In the genomic region with DNA sequence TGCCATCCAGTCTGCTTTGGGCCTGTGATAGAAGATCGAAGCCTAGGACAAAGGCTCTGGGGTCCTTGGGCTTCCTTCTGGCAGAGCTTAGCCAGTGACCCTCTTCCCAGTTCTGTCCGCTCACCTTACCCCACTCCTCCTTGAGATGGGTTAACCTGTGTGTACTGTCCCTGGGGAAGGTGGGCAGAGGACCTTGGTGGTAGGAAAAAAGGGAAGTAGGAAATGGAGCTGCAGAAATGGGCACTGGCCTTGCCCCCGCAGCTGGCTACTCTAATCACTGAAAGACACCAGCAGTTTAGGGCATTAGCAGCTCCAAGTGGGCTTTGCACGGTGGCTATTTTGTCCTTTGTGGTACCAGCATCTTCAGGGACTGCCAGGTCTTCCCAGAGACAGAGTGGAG, we compare ENCODE assay signal across 9 mouse cellular contexts. TPM values are rescaled to one million over a fixed set of nuclear protein-coding genes. Genes with fewer than 3 reads are reported as not detected.
DNase-seq lines count a peak whose midpoint lies in the region; ATAC-seq and TF ChIP-seq lines count a peak whose summit lies in the region.
"Had no signal": no experiment of that assay in that cellular context is flagged by ENCODE, and none has a peak within 500 bp of the region (broad histone marks: within the 10 kb centered on the region; RNA-seq: fewer than 3 reads in every experiment).

No protein-coding gene starts in this region.

- TF ChIP-seq POLR2A in spleen, adult 2 months (IDR thresholded peaks at IDR 0.05; ENCODE audit: low read depth, low read length), result no peak

- no peak for TF ChIP-seq CTCF in heart, postnatal 0 days (IDR thresholded peaks at IDR 0.05; ENCODE audit: low read depth)
- TF ChIP-seq CTCF in spleen, adult 2 months (IDR thresholded peaks at IDR 0.05; ENCODE audit: extremely low read depth, insufficient read depth, insufficient read length, insufficient replicate concordance), result no peak

- H3K4me2 ChIP-seq in heart, postnatal 0 days (ENCODE audit: low read depth, low read length), result no peak overlapping the region
- H3K4me2 ChIP-seq: neural tube, embryonic 12.5 days had no signal

- H3K36me3 ChIP-seq in heart, postnatal 0 days (replicated peaks; ENCODE audit: control insufficient read depth, insufficient read depth, low read length), result peaks cover 27% of the 10 kb centered on the region
- peaks cover 16% of the 10 kb centered on the region for H3K36me3 ChIP-seq in spleen, adult 2 months (ENCODE audit: control insufficient read depth, insufficient read depth, low read length)
- peaks cover 19% of the 10 kb centered on the region for H3K36me3 ChIP-seq in limb, embryonic 10.5 days

- H3K4me1 ChIP-seq in heart, postnatal 0 days (ENCODE audit: control insufficient read depth, insufficient read depth), result no peaks in the 10 kb centered on the region
- H3K4me1 ChIP-seq in spleen, adult 2 months (ENCODE audit: control insufficient read depth, insufficient read depth, insufficient read length), result peaks cover 36% of the 10 kb centered on the region
- peaks cover 39% of the 10 kb centered on the region for H3K4me1 ChIP-seq in limb, embryonic 10.5 days

- no peak for ATAC-seq in heart, postnatal 0 days (ENCODE audit: insufficient read depth, low read depth)
- ATAC-seq in megakaryocyte-erythroid progenitor cell, adult 5-6 weeks (replicated peaks; ENCODE audit: low FRiP score, low TSS enrichment, poor library complexity, severe bottlenecking), result no peak

- H3K9ac ChIP-seq in heart, postnatal 0 days (replicated peaks; ENCODE audit: low read depth, low read length), result no peak overlapping the region
- H3K9ac ChIP-seq: neural tube, embryonic 12.5 days had no signal

- H3K9me3 ChIP-seq in heart, postnatal 0 days (replicated peaks; ENCODE audit: control insufficient read depth, low read length), result no peaks in the 10 kb centered on the region
- no peaks in the 10 kb centered on the region for H3K9me3 ChIP-seq in limb, embryonic 10.5 days (replicated peaks)
- H3K9me3 ChIP-seq: neural tube, embryonic 12.5 days had no signal

- no peak overlapping the region for H3K4me3 ChIP-seq in heart, postnatal 0 days (ENCODE audit: low read depth, low read length)
- no peak overlapping the region for H3K4me3 ChIP-seq in spleen, adult 2 months (ENCODE audit: extremely low read depth, insufficient read depth, insufficient read length)
- H3K4me3 ChIP-seq in limb, embryonic 10.5 days, result no peak overlapping the region
- H3K4me3 ChIP-seq: neural tube, embryonic 12.5 days had no signal

- H3K27ac ChIP-seq in heart, postnatal 0 days (ENCODE audit: low read depth), result peak overlapping the region; percentile 18
- peak overlapping the region; percentile 70 for H3K27ac ChIP-seq in spleen, adult 2 months (ENCODE audit: insufficient read depth, low read length)
- peak overlapping the region; percentile 78 for H3K27ac ChIP-seq in limb, embryonic 10.5 days
- H3K27ac ChIP-seq: neural tube, embryonic 12.5 days had no signal

- no peak for TF ChIP-seq EP300 in heart, postnatal 0 days (IDR thresholded peaks at IDR 0.05; ENCODE audit: low read depth)

- 75% methylated on average over 4 of the region's 4 CpGs for WGBS in heart, postnatal 0 days
- WGBS in spleen, adult 2 months, result 36% methylated on average over 4 of the region's 4 CpGs
- WGBS in limb, embryonic 10.5 days, result 81% methylated on average over 4 of the region's 4 CpGs

- no peaks in the 10 kb centered on the region for H3K27me3 ChIP-seq in heart, postnatal 0 days (ENCODE audit: control insufficient read depth, insufficient read depth, low read length)
- H3K27me3 ChIP-seq in spleen, adult 2 months (ENCODE audit: control insufficient read depth, insufficient read depth, low read length), result no peaks in the 10 kb centered on the region
- H3K27me3 ChIP-seq in limb, embryonic 10.5 days (ENCODE audit: low read depth, poor library complexity, severe bottlenecking), result peaks cover 12% of the 10 kb centered on the region

- DNase-seq in heart, postnatal 0 days (ENCODE audit: low spot score), result no peak
- DNase-seq in heart, adult 9 months (ENCODE audit: low spot score in 2 of 2), result no peak
- no peak for DNase-seq in spleen, adult 2 months (ENCODE audit: low read depth in 1 of 2, low spot score in 2 of 2)
- no peak for DNase-seq in spleen, postnatal 4 days (ENCODE audit: low spot score in 2 of 2)
- no peak for DNase-seq in limb, embryonic 10.5 days (ENCODE audit: low spot score)
- peak; percentile 38 for DNase-seq in testis, postnatal 10 days (ENCODE audit: low spot score)
- DNase-seq in embryo, embryonic 10.5 days (ENCODE audit: low spot score), result no peak

RNA-seq across cellular contexts. Expression of a gene that starts 12.6 kb away (rescaled TPM):
- 0.57 and 1.0 TPM in 2 replicates for total RNA-seq in heart, postnatal 0 days (2014; rRNA removed; ENCODE audit: low replicate concordance)
- polyA plus RNA-seq in heart, postnatal 0 days (2015; fragmentation: Nextera tagmentation; extraction: Ambion mirVana), result 0.59 and 0.65 TPM in 2 replicates
- polyA plus RNA-seq in spleen, adult 2 months (2012; rRNA removed), result 27.6 and 36.4 TPM in 2 replicates
- polyA plus RNA-seq in limb, embryonic 10.5 days (2016; fragmentation: Nextera tagmentation; extraction: Ambion mirVana), result 0.23 and 0.58 TPM in 2 replicates
- total RNA-seq in megakaryocyte-erythroid progenitor cell, adult 5-6 weeks (2014; fragmentation: Nextera tagmentation), result 3.8 and 4.7 TPM in 2 replicates
- total RNA-seq in megakaryocyte-erythroid progenitor cell, adult 5-6 weeks (2017), result 2.7 and 5.6 TPM in 2 replicates

RNA-seq across cellular contexts. Expression of a gene that starts 30.1 kb away (rescaled TPM):
- total RNA-seq in heart, postnatal 0 days (2014; rRNA removed; ENCODE audit: low replicate concordance), result 11.0 and 28.9 TPM in 2 replicates
- 28.9 and 33.2 TPM in 2 replicates for polyA plus RNA-seq in heart, postnatal 0 days (2015; fragmentation: Nextera tagmentation; extraction: Ambion mirVana)
- polyA plus RNA-seq in spleen, adult 2 months (2012; rRNA removed), result 11.3 and 12.7 TPM in 2 replicates
- polyA plus RNA-seq in limb, embryonic 10.5 days (2016; fragmentation: Nextera tagmentation; extraction: Ambion mirVana), result 64.2 and 70.9 TPM in 2 replicates
- 31.2 and 52.8 TPM in 2 replicates for total RNA-seq in megakaryocyte-erythroid progenitor cell, adult 5-6 weeks (2014; fragmentation: Nextera tagmentation)
- total RNA-seq in megakaryocyte-erythroid progenitor cell, adult 5-6 weeks (2017), result 34.5 and 49.7 TPM in 2 replicates

RNA-seq across cellular contexts. Expression of a gene that starts 48.6 kb away (rescaled TPM):
- 15.9 and 29.2 TPM in 2 replicates for total RNA-seq in heart, postnatal 0 days (2014; rRNA removed; ENCODE audit: low replicate concordance)
- 9.9 and 10.5 TPM in 2 replicates for polyA plus RNA-seq in heart, postnatal 0 days (2015; fragmentation: Nextera tagmentation; extraction: Ambion mirVana)
- polyA plus RNA-seq in spleen, adult 2 months (2012; rRNA removed), result 7.2 and 9.1 TPM in 2 replicates
- 35.5 and 35.7 TPM in 2 replicates for polyA plus RNA-seq in limb, embryonic 10.5 days (2016; fragmentation: Nextera tagmentation; extraction: Ambion mirVana)
- total RNA-seq in megakaryocyte-erythroid progenitor cell, adult 5-6 weeks (2014; fragmentation: Nextera tagmentation), result 25.4 and 26.1 TPM in 2 replicates
- 32.2 and 33.6 TPM in 2 replicates for total RNA-seq in megakaryocyte-erythroid progenitor cell, adult 5-6 weeks (2017)

RNA-seq across cellular contexts. Expression of a gene that starts 49.6 kb away (rescaled TPM):
- not detected in 2 replicates for total RNA-seq in heart, postnatal 0 days (2014; rRNA removed; ENCODE audit: low replicate concordance)
- 0.27 TPM in 1 of 2 replicates, not detected in the other for polyA plus RNA-seq in heart, postnatal 0 days (2015; fragmentation: Nextera tagmentation; extraction: Ambion mirVana)
- polyA plus RNA-seq in spleen, adult 2 months (2012; rRNA removed), result not detected in 2 replicates
- polyA plus RNA-seq in limb, embryonic 10.5 days (2016; fragmentation: Nextera tagmentation; extraction: Ambion mirVana), result 0.09 and 0.15 TPM in 2 replicates
- not detected in 2 replicates for total RNA-seq in megakaryocyte-erythroid progenitor cell, adult 5-6 weeks (2014; fragmentation: Nextera tagmentation)
- total RNA-seq in megakaryocyte-erythroid progenitor cell, adult 5-6 weeks (2017), result not detected in 2 replicates

Comparison
In these comparisons a context has a peak if more than half of its experiments do, and no peak if none do; other contexts are left out.
1. H3K27ac ChIP-seq: peak in every context shown above with its lines; median percentile 78 in limb, embryonic 10.5 days; 70 in spleen, adult 2 months; 18 in heart, postnatal 0 days.
2. RNA of a gene that starts 12.6 kb away (polyA plus RNA-seq): 27.6 to 36.4 TPM in spleen, adult 2 months; 0.59 to 0.65 TPM in heart, postnatal 0 days and 0.23 to 0.58 TPM in limb, embryonic 10.5 days; every median in the first group is over 10 times any median in the second.